8 mouse cellular contexts compared by ENCODE assay signal in genomic region chr7:110629892-110630666, GRCm38 (mm10). TPM values are rescaled to one million over a fixed set of nuclear protein-coding genes. Genes with fewer than 3 reads are reported as not detected.
DNase-seq lines count a peak whose midpoint lies in the region; ATAC-seq and TF ChIP-seq lines count a peak whose summit lies in the region.

No protein-coding gene starts in this region.

- H3K27me3 ChIP-seq in G1E (ENCODE audit: insufficient read depth, low read length) = peaks cover 27% of the 10 kb centered on the region
- H3K27me3 ChIP-seq in lung, postnatal 0 days (replicated peaks; ENCODE audit: insufficient read depth, low read length) = 0 out of 2 replicates have a peak, but pooled peaks cover 6% of the 10 kb centered on the region

- DNase-seq in G1E (ENCODE audit: low spot score) = peak; percentile 41
- peak; percentile 79 for DNase-seq in cerebellum, adult 11-12 months
- peak; percentile 91 for DNase-seq in forelimb bud, embryonic 11.5 days (ENCODE audit: low read depth, low spot score)
- peak; percentile 72 for DNase-seq in layer of hippocampus, adult 9-11 months
- peak; percentile 93 for DNase-seq in lung, postnatal 0 days (ENCODE audit: low spot score)
- peak; percentile 83 for DNase-seq in ovary, postnatal 14 days (ENCODE audit: low spot score)
- DNase-seq in thymus, postnatal 10 days (ENCODE audit: low spot score in 2 of 2) = peak; percentile 54 to 81

- no peak overlapping the region; the same call in 1 of the 2 replicates for H3K4me3 ChIP-seq in G1E (ENCODE audit: low read depth, low read length)
- peak overlapping the region; percentile 55 for H3K4me3 ChIP-seq in lung, postnatal 0 days (ENCODE audit: low read depth, low read length)

- TF ChIP-seq CTCF in G1E (IDR thresholded peaks at IDR 0.05; ENCODE audit: low read depth, low read length) = peak; percentile 58
- TF ChIP-seq CTCF in lung, postnatal 0 days (IDR thresholded peaks at IDR 0.05) = peak; percentile 98

- H3K9me3 ChIP-seq in G1E (replicated peaks) = no peaks in the 10 kb centered on the region
- H3K9me3 ChIP-seq in lung, postnatal 0 days (ENCODE audit: low read length) = no peaks in the 10 kb centered on the region

- H3K4me2 ChIP-seq in lung, postnatal 0 days (replicated peaks; ENCODE audit: low read depth, low read length) = peak overlapping the region; percentile 87

- WGBS in lung, postnatal 0 days = 2% methylated on average over 30 of the region's 36 CpGs

- 0 out of 2 replicates have a peak overlapping the region, but pooled peaks have one; percentile 20 for H3K27ac ChIP-seq in lung, postnatal 0 days (ENCODE audit: low read length)

- TF ChIP-seq EP300 in lung, postnatal 0 days (IDR thresholded peaks at IDR 0.05) = no peak

- ATAC-seq in G1E (ENCODE audit: extremely low read depth, insufficient number of reproducible peaks, low FRiP score, poor library complexity, severe bottlenecking) = no peak; the same call in 1 of the 2 replicates
- peak; percentile 63 to 68; a peak in 3 of 4 replicates for ATAC-seq in hematopoietic stem cell, adult 5-6 weeks (replicated peaks in 1 of 2; ENCODE audit: insufficient read depth in 1 of 2, low FRiP score in 2 of 2, low TSS enrichment in 1 of 2, low read depth in 1 of 2, poor library complexity in 2 of 2, severe bottlenecking in 2 of 2)
- peak; percentile 85 for ATAC-seq in lung, postnatal 0 days

- H3K36me3 ChIP-seq in G1E (replicated peaks) = no peaks in the 10 kb centered on the region
- H3K36me3 ChIP-seq in lung, postnatal 0 days (ENCODE audit: insufficient read depth, low read length) = no peaks in the 10 kb centered on the region

- peaks cover 3% of the 10 kb centered on the region; the same call in 1 of the 2 replicates for H3K4me1 ChIP-seq in G1E (ENCODE audit: insufficient read depth, low read depth, low read length)
- peaks cover 37% of the 10 kb centered on the region; the same call in 1 of the 2 replicates for H3K4me1 ChIP-seq in lung, postnatal 0 days (ENCODE audit: insufficient read depth, low read depth, low read length)

- no peak overlapping the region; the same call in 1 of the 2 replicates for H3K9ac ChIP-seq in lung, postnatal 0 days (replicated peaks; ENCODE audit: low read depth)

RNA-seq across cellular contexts. Expression of gene Adm, which starts 2.6 kb away (rescaled TPM):
- total RNA-seq in G1E (2014; fragmentation: Nextera tagmentation) (not detected in 2 replicates), G1E (2017) (not detected in 2 replicates)
- not detected in 2 replicates for polyA plus RNA-seq in G1E (2012)
- 0.44 TPM in 1 of 2 replicates, not detected in the other for total RNA-seq in hematopoietic stem cell, adult 5-6 weeks (2017)
- polyA plus RNA-seq in lung, postnatal 0 days (2015; fragmentation: Nextera tagmentation; extraction: Ambion mirVana) = 4.8 and 7.8 TPM in 2 replicates

RNA-seq across cellular contexts. Expression of gene Sbf2, which starts 15.4 kb away (rescaled TPM):
- total RNA-seq in G1E (2014; fragmentation: Nextera tagmentation) = not detected in 2 replicates
- 0.23 and 0.49 TPM in 2 replicates for total RNA-seq in G1E (2017)
- polyA plus RNA-seq in G1E (2012) = not detected in 2 replicates
- 2.4 and 5.0 TPM in 2 replicates for total RNA-seq in hematopoietic stem cell, adult 5-6 weeks (2017)
- 23.3 and 25.7 TPM in 2 replicates for polyA plus RNA-seq in lung, postnatal 0 days (2015; fragmentation: Nextera tagmentation; extraction: Ambion mirVana)

Comparison
In these comparisons a context has a peak if more than half of its experiments do, and no peak if none do; other contexts are left out.
1. DNase-seq: peak in every context shown above with its lines; median percentile 93 in lung, postnatal 0 days; 91 in forelimb bud, embryonic 11.5 days; 83 in ovary, postnatal 14 days; 79 in cerebellum, adult 11-12 months; 72 in layer of hippocampus, adult 9-11 months; 68 in thymus, postnatal 10 days; 41 in G1E.